Mouse (Mus musculus) mouse embryonic stem cell (cell line): ENCODE measurements at regions not wholly inside any gene's neighbourhood (a gene's known extent, or its start where the extent isn't known, plus 50 kb on each side); places are given as distances from the start of the nearest gene placed in this dataset.

Experiments used
- in situ Hi-C, 2 experiments: fragments of 300-500 bp; cut with MboI; formaldehyde crosslinking; loops; 1 replicate in 1 of 2; 3 replicates in 1 of 2; pipeline ENCODE4 v1.14.3; 2019 to 2020; ENCODE audit warnings: low sequenced_read_pairs in 2 of 2, low pct_unique_long_range_greater_than_20kb in 1 of 2, mixed read lengths in 1 of 2; ENCODE audit not compliant: unreplicated experiment in 1 of 2

- in situ Hi-C loops, result no loop called here
These were observed 396.0 kb upstream of the Mki67 start for GRCm38 (mm10) chr7:136112163-136112562.

GRCm38 (mm10) chr7:136120930-136121329, 404.8 kb upstream of the Mki67 start:
- in situ Hi-C loops, result no loop called here

- in situ Hi-C loops, result no loop called here
These were observed 405.2 kb upstream of the Mki67 start for GRCm38 (mm10) chr7:136121406-136121805.

- in situ Hi-C loops, result loop anchor here in 1 of 2 experiments (25.0 kb wide), 1 partner anchor 287 kb away; no protein-coding TSS in a partner anchor
These were observed 408.6 kb upstream of the Mki67 start for GRCm38 (mm10) chr7:136124786-136125185.

GRCm38 (mm10) chr7:136126393-136126792, 410.2 kb upstream of the Mki67 start:
- in situ Hi-C loops, result loop anchor here in 1 of 2 experiments (25.0 kb wide), 1 partner anchor 289 kb away; no protein-coding TSS in a partner anchor

- in situ Hi-C loops, result loop anchor here in 1 of 2 experiments (25.0 kb wide), 1 partner anchor 290 kb away; no protein-coding TSS in a partner anchor
These were observed 411.4 kb upstream of the Mki67 start for GRCm38 (mm10) chr7:136127576-136127975.

- in situ Hi-C loops, result loop anchor here in 1 of 2 experiments (25.0 kb wide), 1 partner anchor 292 kb away; no protein-coding TSS in a partner anchor
These were observed 413.6 kb upstream of the Mki67 start for GRCm38 (mm10) chr7:136129721-136130123.

GRCm38 (mm10) chr7:136130666-136131239, 414.6 kb upstream of the Mki67 start:
- in situ Hi-C loops, result loop anchor here in 1 of 2 experiments (25.0 kb wide), 1 partner anchor 293 kb away; no protein-coding TSS in a partner anchor

GRCm38 (mm10) chr7:136132976-136133375, 416.8 kb upstream of the Mki67 start:
- in situ Hi-C loops, result loop anchor here in 1 of 2 experiments (25.0 kb wide), 1 partner anchor 296 kb away; no protein-coding TSS in a partner anchor

GRCm38 (mm10) chr7:136136666-136137065, 420.5 kb upstream of the Mki67 start:
- in situ Hi-C loops, result loop anchor here in 1 of 2 experiments (25.0 kb wide), 1 partner anchor 299 kb away; no protein-coding TSS in a partner anchor

- in situ Hi-C loops, result loop anchor here in 1 of 2 experiments (25.0 kb wide), 1 partner anchor 300 kb away; no protein-coding TSS in a partner anchor
These were observed 421.2 kb upstream of the Mki67 start for GRCm38 (mm10) chr7:136137341-136137740.

GRCm38 (mm10) chr7:136137831-136138602, 421.9 kb upstream of the Mki67 start:
- in situ Hi-C loops, result loop anchor here in 1 of 2 experiments (25.0 kb wide), 1 partner anchor 301 kb away; no protein-coding TSS in a partner anchor

GRCm38 (mm10) chr7:136142832-136143231, 426.7 kb upstream of the Mki67 start:
- in situ Hi-C loops, result loop anchor here (10.0 to 25.0 kb wide), 2 partner anchors 306 to 308 kb away; no protein-coding TSS in a partner anchor

GRCm38 (mm10) chr7:136150196-136150595, 434.0 kb upstream of the Mki67 start:
- in situ Hi-C loops, result no loop called here

- in situ Hi-C loops, result no loop called here
These were observed 435.3 kb upstream of the Mki67 start for GRCm38 (mm10) chr7:136151301-136151930.

- in situ Hi-C loops, result no loop called here
These were observed 436.3 kb upstream of the Mki67 start for GRCm38 (mm10) chr7:136152470-136152869.

- in situ Hi-C loops, result no loop called here
These were observed 437.5 kb upstream of the Mki67 start for GRCm38 (mm10) chr7:136153621-136154020.

GRCm38 (mm10) chr7:136159136-136159535, 443.0 kb upstream of the Mki67 start:
- in situ Hi-C loops, result no loop called here

GRCm38 (mm10) chr7:136161526-136161925, 445.4 kb upstream of the Mki67 start:
- in situ Hi-C loops, result no loop called here
